Mouse (Mus musculus) MEL-GATA-1-ER (cell line): ENCODE data around the gene Dok1.

Experiments
- DNase-seq: peaks from one replicate; pipeline ENCODE4 v3.0.0-alpha.2; 2012; ENCODE audit warnings: low read depth; ENCODE audit errors: extremely low read depth

The Dok1 gene

DNA sequence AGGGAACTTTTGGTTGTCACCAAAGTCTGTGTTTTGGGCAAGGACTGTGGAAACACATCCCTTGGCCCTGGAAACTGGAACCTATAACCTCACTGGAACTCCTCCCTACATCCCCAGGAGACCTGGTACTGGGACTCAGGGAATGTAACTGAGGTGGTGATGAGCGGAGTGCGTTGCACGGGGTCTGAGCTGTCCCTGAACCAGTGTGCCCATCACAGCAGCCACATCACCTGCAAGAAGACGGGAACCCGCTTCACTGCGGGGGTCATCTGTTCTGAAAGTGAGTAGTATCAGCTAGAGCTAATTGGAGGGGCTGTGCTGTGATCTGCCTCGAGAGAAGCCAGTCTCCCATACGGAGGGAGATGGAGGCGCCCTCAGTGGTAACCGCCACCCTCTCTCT, 16.1 kb upstream of the Dok1 start:
- no peak for DNase-seq

DNA sequence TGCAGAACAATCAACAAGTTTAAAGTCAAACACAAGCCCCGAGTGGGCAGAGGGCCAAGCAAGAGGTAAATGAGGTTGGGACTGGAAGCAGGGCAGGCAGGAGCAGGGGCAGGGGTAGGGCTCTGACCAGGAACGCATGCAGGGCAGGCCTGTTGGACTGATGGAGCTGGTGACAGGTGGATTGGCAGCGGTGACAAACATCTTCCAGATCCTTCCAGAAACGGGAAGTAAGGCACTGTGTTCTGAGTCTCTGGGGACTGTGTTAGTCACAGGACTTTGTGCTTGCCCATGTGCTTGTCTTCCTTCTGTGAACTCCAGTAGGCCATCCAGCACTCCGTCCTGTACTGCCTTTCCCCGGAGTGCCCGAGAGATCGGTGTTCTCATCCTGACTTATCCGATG, 11.5 kb upstream of the Dok1 start:
- DNase-seq: peak; percentile 77

DNA sequence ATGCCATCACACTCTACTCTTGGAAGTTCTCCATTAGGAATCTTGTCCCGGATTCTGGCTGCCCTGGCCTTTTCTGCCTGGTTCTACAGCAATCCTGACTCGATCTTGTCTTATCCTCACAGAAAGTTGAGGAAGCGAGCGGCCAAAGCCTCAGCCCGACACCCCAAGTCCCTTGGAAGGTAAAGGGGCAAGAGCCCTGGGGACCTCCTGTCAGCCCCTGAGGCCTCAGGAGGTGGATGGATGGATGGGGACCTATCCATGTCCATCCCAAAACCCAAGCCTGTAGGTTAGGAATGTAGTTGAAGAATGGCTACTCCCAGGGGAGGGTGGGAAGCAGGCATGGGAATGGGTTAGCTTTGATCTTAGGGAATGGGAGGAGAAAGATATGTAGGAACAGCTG, 10.7 kb upstream of the Dok1 start:
- DNase-seq: no peak

DNA sequence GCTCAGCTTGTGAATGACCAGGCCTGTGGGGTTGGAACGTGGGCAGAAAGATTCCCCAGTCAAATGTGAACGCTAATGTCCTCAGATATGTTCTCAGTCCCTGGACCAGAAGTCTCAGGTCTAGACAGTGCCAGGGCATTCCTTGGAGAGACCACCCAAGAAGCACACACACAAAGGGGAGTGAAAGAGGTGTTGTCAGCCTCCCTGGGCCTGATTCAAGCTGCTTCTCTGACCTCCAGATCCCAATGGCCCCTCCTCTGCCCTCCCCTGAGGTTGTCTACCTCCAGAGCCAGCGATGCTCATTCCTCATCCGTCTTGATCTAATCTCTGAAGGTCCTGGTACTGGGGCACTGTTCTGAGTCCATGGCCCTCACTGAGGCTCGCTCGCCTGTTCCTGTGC, 10.3 kb upstream of the Dok1 start:
- DNase-seq: no peak

DNA sequence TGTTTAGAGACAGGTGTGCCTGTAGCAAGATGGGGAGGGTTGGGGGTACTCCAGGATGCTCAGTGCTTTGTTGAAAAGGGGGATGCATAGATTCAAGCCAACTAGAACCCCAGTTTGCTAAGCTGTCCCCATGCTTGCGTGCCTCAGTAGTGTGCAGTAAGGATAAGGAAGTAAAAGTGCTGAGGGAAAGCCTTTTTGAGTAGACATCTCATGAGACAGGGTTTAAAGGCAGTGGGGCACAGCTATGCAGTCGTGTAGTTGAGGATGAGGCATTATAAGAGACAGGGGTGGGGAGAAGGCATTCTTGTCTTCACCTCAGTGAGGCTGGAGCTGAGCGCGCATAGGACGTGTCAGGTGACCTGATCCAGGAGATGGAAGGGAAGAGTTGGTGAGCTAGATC, 7.3 kb upstream of the Dok1 start:
- no peak for DNase-seq

DNA sequence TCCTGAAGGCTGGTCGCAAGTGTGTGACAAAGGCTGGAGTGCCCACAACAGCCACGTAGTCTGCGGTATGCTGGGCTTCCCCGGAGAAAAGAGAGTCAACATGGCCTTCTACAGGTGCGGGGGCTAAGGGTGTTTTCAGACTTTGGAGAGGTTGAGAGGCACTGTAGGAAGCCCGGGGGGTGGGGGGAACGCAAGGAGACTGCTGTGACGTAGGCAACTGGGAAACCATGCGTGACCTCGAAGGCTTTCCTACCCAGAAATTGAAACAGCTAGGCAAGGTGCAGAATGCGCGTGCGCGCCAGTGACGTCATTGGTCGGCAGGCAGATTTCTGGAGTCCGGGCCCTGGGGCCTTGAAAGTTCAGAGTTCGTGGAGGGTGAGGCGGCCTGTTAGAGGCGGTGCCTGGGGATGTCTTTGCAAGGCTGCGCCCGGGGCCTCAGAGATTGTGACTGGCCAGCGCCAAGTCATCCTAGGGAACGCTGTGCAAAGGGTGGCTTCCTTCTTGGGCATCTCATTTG, 5.3 kb upstream of the Dok1 start:
- DNase-seq: no peak

DNA sequence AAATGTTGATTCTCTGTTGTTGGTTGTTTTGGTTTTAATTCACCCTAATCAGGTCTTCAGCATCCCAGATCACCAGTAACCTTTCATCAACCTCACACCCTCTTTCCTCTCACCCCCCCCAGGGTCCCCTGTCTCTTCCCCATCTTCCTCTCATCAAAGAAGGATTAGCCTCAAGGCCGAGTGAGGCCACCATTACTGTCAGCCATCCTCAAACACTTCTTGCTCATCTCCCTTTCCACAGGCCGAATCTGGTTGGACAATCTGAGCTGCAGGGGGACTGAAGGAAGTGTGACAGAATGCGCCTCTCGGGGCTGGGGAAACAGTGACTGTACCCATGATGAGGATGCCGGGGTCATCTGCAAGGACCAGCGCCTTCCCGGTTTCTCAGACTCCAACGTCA, 3.9 kb upstream of the Dok1 start:
- DNase-seq: no peak

DNA sequence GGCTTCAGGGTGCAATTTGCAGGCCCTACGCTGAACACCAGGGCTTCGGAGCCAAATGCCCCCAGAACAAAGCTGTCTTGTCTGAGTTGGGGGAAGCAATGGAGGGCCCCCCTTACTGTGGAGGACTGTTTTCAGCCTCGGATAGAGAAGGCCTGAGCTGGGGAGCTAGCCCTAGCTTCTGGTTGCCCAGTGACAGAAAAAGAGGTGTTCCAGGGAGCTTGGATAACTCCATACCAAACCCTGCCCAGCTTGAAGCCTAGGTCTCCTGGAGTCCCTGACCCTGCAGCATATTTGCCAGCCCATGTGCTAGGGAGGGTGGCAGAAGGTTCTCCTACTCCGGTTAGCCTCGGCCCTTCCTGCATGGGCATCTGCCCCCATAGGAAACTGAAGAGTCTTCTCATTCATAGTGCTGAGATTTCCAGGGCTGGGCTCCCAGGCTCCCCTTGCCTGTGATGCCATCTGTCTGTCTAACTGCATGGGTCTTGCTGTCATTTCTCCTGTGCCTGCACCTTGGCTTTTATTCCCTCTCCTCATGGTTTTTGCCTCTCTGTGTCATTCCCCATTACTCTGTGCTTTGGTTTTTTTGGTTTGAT, 1.3 kb upstream of the Dok1 start:
- DNase-seq: no peak

DNA sequence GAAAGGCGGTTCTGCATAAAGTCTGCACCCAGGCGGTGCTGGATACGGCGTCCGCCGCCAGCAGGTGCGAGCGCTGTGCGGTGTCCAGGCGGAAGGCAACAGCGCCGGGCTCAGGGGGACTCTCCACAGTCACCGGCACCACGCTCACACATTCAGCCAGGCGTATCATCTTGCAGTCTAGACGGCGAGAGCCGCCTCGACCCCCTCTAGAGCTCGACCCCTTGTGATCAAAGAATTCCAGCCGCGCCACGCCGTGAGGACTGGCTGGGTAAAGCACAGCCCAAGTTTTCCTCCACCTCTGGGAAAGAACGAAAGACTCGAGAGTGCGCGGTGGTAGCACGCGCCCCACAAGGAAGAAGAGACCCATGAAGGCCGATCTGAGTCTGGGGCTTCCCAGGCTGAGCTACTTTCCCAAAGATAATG, 491 bp downstream of the Dok1 start:
- no peak for DNase-seq

DNA sequence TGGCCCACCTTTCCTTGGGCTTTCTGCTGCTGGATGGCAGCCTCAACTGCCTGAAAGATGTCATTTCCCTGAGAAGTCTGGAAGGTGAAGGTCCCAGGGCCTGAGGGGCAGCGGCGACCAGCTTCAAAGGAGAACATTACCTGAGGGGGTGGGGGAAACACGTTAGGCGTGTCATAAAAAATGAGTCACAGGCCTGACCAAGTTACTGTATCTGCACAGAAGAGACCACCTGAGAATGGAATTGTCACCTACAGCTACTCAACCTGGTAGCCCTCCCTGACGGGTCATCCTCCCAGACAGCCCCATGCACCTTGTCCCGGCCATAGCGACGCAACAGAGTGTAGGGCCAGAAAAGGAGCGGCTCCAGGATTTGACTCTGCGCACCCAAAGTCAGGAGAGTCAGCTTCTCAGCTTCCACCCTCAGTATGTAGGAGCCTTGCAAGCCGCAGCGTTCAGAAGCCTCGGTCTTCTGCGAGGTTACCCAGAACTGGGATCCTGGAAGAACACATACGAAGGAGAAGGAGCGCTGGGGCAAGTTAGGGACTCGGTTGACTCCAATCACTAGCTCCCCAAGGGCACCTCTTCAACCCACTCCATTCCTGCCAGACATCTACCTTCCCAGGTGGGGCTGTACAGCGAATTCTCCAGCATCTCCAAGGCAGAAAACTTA, 1.2 kb downstream of the Dok1 start:
- no peak for DNase-seq

DNA sequence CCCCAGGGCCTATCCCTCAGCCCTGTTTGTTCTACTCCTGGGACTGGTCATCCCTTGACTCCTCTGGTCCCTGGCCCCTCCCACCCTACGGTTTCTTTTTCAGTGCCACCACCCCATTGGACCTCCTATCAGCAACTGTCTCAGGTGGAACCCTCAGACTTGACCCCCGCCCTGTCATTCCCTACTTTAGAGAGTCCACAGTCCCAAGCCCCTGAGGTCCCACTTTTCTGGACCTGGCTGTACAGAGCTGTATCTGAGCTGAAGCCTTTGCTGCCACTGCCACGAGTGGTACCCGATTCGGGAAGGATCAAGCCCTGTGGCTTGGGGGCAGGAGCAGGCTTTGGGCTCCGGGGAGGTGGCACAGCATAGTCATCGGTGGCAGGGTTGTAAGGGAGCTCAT, 2.2 kb downstream of the Dok1 start:
- DNase-seq: no peak

DNA sequence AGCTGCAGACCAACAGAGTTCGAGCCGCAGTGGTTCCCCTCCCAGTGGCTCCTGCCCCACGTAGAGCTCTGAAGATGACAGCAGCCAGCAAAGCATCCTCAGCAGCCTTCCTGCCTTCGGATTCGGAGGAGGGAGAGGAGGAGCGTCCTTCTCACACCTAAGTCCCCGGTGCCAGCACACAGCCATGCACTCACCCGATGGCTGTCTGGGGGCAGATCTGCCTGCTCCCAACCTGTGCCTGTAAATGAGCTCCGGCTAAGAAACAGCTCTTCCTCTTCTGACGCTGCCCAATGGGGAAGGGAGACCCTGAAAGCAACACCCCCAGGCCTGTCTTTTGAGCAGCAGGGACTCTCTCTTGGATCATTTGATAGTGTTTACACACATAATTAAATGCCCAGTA, 3.5 kb downstream of the Dok1 start:
- DNase-seq: no peak

DNA sequence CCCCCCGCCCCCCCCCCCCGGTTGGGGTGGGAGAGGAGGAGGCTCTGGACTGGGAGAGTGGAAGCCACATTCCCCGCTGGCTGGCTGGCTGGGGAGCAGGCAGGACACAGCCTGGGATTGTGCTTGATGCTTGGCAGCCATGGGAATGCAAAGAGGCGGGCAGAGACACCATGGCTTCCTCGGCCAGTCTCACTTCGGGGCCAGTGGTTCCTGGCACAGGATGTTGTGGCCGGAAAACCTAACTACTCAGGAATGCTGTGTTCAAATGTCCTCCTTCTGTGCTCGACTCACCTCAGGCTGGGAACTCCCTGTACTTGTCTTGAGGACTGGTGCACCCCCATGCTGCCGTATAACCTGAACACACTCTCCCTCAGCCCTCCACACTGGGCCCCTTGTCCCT, 5.6 kb downstream of the Dok1 start:
- DNase-seq: no peak

DNA sequence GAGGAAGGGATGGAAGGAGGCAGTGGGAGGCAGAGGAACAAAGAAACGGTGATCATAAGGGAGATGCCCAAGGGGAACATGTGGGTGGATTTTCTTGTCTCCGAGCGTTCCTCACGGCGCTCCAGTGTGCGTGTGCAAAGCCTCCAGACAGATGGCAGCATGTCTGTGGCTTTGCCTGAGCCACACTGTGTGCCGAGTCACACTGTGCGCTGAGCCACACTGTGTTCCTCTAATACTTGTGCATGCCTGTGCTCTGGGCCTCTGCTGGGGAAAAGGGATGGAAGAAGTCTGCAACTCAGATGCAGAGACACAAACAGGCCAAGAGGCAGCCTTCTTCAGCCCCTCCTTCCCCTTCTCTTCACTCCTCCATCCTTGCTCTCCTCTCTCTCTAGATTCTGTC, 6.0 kb downstream of the Dok1 start:
- no peak for DNase-seq

DNA sequence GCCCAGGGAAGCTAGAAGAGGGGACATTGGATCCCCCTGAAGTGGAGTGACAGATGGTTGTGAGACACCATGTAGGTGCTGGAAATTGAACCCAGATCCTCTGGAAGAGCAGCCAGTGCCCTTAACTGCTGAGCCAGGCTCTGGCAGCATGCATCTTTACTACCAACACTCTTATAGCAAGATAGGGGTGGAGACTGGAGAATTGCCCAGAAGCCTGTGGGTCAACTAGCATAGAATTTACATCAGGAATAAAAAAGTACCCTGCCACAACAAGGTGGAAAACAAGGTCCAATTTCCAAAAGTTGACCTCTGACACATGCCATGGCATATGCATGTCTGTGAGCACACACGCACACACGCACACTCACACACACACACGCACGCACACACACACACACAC, 8.1 kb downstream of the Dok1 start:
- no peak for DNase-seq

DNA sequence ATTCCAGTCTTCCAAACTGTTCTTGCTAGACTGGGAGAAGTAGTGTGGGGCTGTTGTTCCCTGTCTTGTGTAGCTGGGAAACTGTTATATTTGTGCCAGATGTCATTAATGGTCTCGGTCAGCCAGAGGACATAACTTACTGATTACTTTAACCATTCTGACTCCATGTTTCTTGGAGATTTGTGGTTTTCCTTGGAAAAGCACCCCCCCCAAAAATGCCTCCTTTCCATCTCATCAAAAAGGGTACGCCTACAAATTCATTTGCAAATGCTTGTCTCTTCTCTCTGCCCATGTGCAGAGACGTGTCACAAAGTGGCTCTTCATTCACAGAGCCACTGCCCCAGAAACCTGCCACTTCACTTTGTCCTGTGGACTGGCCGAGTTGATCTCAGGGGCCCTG, 8.8 kb downstream of the Dok1 start:
- DNase-seq: no peak

DNA sequence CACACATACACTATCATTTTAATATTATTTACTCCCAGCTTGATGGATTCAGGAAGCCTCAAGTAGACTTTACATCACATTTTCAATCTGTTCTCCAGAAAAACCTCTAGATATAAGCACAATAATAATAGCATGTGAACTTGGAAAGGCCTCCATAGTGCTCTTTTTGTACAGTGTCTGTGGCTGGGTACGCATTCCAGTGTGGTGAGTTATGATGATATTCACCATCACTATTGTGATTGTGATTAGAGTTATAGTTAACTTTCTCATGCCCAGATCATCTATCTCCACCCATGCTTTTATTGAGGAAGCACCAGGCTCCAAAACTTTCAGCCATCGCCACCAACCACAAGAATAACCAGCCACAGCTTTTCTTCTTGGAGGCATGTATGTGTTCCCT, 9.5 kb downstream of the Dok1 start:
- DNase-seq: no peak

DNA sequence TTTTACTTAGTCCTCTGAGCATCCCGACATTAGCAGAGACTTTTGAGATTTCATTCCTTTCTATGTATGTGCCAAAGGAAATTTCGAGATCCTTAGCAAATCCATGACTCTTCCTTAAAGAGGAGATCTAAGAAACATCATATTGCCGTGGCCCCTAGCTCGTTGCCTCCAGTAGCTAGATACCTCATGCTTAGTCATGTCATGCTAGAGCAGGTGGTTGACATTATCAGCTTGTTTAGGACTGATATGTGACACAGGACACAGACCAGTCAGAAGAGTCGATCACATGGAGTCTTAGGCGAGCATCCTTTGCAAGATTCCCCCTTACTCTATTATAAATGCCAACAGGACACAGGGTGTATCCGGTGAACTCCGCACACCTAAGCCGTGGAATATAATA, 10.3 kb downstream of the Dok1 start:
- no peak for DNase-seq

DNA sequence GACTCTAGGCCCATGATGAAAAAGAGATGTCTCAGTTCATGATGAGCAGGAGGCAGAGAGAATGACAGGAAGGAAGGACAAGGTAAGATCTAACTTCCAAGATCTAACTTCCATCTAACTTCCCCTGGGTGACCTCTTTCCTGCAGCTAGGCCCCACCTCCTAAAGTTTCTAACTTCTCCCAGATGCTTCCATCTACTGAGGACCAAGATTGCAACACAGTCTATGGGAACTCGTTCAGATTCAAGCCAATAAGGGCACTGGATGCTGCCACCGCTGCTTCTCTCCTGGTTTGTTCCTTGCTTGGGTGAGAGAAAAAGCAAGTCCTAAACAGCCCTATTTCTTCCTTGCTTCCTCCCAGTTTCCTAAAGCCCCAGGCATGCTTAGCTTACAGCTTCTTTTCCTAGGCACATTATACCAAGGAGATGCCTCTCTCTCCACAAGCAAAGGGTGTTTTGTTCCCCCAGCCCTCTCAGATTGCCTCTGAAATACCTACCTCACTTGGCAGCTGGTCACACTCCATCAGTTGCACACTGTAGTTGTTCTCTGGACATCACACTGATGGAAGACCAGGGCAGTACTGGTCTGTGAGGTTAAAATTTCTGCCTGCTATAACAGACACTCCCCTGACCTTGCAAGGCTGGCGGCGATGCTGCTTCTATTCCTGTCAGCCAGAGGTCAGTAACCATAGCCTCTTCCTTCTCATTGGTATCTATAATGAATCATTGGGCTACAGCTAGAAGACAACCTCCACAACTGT, 12.3 kb downstream of the Dok1 start:
- DNase-seq: no peak

DNA sequence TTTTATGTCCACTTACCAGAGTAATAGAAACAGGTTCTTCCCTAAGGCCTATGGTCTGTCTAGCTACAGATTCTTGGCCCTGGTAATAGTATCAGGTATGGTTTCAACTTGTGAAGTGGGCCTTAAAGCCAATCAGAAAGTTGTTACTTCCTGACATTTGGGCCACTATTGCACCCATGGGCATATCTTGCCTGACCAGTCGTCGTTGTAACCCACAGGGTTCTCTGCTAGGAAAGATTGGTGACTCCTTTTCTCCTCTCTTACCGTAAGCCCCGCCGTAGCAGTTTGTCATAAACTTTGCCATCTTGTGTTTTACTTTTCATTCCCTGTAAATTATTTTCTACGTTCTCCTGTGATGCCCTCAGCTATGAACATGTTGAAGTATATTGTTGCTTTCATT, 13.2 kb downstream of the Dok1 start:
- no peak for DNase-seq

DNA sequence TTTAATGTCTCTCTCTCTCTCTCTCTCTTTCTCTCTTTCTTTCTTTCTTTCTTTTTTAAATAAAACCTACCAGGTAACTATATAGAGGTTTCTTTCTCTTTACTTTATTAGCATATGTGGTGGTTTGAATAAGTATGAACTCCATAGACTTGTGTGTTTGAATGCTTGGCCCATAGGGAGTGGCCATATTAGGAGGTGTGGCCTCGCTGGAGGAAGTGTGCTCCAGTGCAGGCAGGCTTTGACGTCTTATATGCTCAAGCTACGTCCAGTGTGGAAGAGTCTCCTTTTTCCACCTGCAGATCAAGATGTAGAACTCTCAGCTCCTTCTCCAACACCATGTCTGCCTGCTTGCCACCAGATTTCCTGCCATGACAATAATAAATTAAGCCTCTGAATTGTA, 14.2 kb downstream of the Dok1 start:
- DNase-seq: no peak

DNA sequence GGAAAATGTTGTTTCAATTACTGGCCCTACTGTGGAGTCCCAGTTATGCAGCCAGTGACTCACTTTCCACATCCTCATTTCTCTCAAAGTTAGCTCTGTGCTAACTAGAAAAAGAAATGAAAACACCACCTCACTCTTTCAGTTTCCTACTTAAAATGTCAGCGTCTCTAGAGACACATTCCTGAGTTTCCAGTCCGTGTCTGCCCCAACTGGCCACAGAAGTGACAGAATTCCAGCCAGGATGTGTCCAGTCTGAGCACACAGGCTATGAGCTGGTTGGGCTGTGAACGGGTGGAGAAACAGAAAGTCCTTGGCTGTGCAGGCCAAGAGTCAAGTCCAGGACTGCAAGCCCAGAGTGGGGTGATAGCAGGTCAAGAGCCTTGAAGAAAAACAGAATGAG, 16.1 kb downstream of the Dok1 start:
- no peak for DNase-seq

DNA sequence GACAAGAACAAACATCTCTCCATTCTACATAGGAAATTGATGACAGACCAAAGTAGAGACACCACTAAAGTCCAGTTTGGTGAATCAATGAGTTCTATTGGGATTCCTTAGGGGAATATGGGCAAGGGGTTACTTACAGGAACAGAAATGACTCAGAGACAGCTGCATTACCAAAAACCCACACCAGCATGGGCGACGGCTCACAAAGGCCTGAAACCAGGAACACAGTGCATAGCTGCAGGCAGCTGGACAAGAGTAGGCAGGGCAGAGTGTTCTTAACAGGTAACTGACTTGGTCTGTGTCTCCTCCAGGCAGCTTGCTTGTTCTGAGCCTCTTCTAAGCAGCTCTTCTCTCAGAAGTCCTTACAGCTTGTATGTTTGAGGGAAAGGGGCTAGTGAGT, 17.5 kb downstream of the Dok1 start:
- DNase-seq: no peak
